Mouse (Mus musculus) forebrain, postnatal 0 days (tissue): ENCODE data around the gene Nupr1l. TPM values are rescaled to one million over a fixed set of nuclear protein-coding genes. Genes with fewer than 3 reads are reported as not detected.
"Not testable (repeated sequence)": the region's sequence is repeated elsewhere in the genome, so short reads cannot be mapped to it uniquely, and the experiment has no call there.

Experiments
- ATAC-seq: fragments of 200-750 bp; cut with Nextera tagmentation; 2 replicates; pipeline ENCODE4 v1.8.0; 2017; ENCODE audit warnings: mild to moderate bottlenecking, moderate library complexity
- DNase-seq: peaks from one replicate; pipeline ENCODE4 v3.0.0-alpha.2; 2015
- H3K27ac ChIP-seq: fragments of 300-500 bp; sonication (generic); 2 replicates; pipeline ENCODE4 v1.5.1; 2014; ENCODE audit warnings: low read depth, mild to moderate bottlenecking, antibody characterized with exemption, low read length, moderate library complexity, mixed read lengths
- H3K27me3 ChIP-seq: fragments of 300-500 bp; sonication (generic); 2 replicates; pipeline ENCODE4 v1.6.1; 2014; ENCODE audit warnings: mild to moderate bottlenecking, low read length, mixed read lengths; ENCODE audit not compliant: insufficient read depth
- H3K36me3 ChIP-seq: fragments of 300-500 bp; sonication (generic); 2 replicates; pipeline ENCODE4 v1.6.1; 2014; ENCODE audit warnings: mild to moderate bottlenecking, moderate library complexity; ENCODE audit not compliant: insufficient read depth
- H3K4me1 ChIP-seq: fragments of 300-500 bp; sonication (generic); 2 replicates; pipeline ENCODE4 v1.6.1; 2014; ENCODE audit warnings: antibody characterized with exemption; ENCODE audit not compliant: insufficient read depth
- H3K4me2 ChIP-seq: fragments of 300-500 bp; sonication (generic); 2 replicates; pipeline ENCODE4 v1.6.1; 2014; ENCODE audit warnings: low read depth, mild to moderate bottlenecking, moderate library complexity
- H3K4me3 ChIP-seq: fragments of 300-500 bp; sonication (generic); 2 replicates; pipeline ENCODE4 v1.5.1; 2014; ENCODE audit warnings: low read depth, low read length, mixed read lengths
- H3K9ac ChIP-seq: fragments of 300-500 bp; sonication (generic); 2 replicates; pipeline ENCODE4 v1.6.1; 2014; ENCODE audit warnings: mild to moderate bottlenecking
- H3K9me3 ChIP-seq: fragments of 300-500 bp; sonication (generic); 2 replicates; pipeline ENCODE4 v1.6.1; 2016; ENCODE audit warnings: low read length
- CTCF ChIP-seq: sonication (generic); IDR thresholded peaks from 2 replicates; pipeline ENCODE4 v1.5.1; 2016; ENCODE audit warnings: antibody characterized with exemption, control low read depth, low read depth
- WGBS: fragments of 180-500 bp; shearing (Covaris S2); extraction: QIAGEN DNeasy Blood & Tissue Kit; methylation state at CpG from one replicate; pipeline ENCODE4 v1.1.7; 2014; 5-methylcytosine and 5-hydroxymethylcytosine counted together
- polyA plus RNA-seq: library from polyadenylated mRNA; unstranded; fragments of >200 nt; fragmentation: Nextera tagmentation; extraction: Ambion mirVana; gene quantifications from 2 replicates; pipeline ENCODE4 v1.2.1, GENCODE M21; 2015
- total RNA-seq: library from RNA; depleted of rRNA; stranded (reverse); fragments of >200 nt; gene quantifications from 2 replicates; pipeline ENCODE4 v1.2.3, GENCODE M21; 2014

The Nupr1l gene
- total and polyA plus RNA-seq, 2 experiments from 2014 or later, result 1.4 to 5.6 TPM

GRCm38 (mm10) chr5:129936941-129937340 lies 28.6 kb downstream of the Nupr1l start:
- no peak overlapping the region for H3K27ac ChIP-seq
- H3K36me3 ChIP-seq, result no peaks in the 10 kb centered on the region
- no peak for DNase-seq
- ATAC-seq, result no peak
- no peak for TF ChIP-seq CTCF
- H3K27me3 ChIP-seq, result no peaks in the 10 kb centered on the region
- H3K9ac ChIP-seq, result no peak overlapping the region
- no peak overlapping the region for H3K4me2 ChIP-seq
- WGBS, result 12% methylated on average over 4 of the region's 4 CpGs
- H3K4me1 ChIP-seq, result no peaks in the 10 kb centered on the region
- H3K4me3 ChIP-seq, result no peak overlapping the region
- H3K9me3 ChIP-seq, result no peaks in the 10 kb centered on the region

DNA sequence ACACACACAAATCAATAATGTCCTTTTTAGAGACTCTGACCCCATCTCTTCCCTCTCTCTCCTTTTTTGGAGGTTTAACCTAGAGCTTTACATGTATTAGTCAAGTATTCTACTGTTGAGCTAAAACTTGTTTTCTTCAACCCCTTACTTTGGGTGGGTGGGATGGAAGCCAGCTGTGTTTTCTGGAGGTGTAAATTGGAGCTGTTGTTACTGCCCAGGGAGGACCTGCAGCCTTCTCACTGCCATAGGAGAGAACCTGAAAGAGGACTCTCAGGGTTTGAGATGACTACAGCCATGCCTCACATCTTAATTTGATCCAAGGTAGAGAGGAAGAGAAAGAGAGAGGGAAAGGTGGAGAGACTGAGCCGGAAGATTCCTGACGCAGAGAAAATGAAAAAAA lies 31.9 kb downstream of the Nupr1l start:
- no peak overlapping the region for H3K4me3 ChIP-seq
- 58% methylated on average over 2 of the region's 2 CpGs for WGBS
- DNase-seq (no peak), ATAC-seq (no peak)
- no peaks in the 10 kb centered on the region for H3K9me3 ChIP-seq
- H3K27me3 ChIP-seq, result no peaks in the 10 kb centered on the region
- H3K4me1 ChIP-seq, result 0 out of 2 replicates have a peak, but pooled peaks cover 3% of the 10 kb centered on the region
- no peak overlapping the region for H3K27ac ChIP-seq
- no peak overlapping the region for H3K9ac ChIP-seq
- no peaks in the 10 kb centered on the region for H3K36me3 ChIP-seq
- TF ChIP-seq CTCF, result no peak
- H3K4me2 ChIP-seq, result no peak overlapping the region

GRCm38 (mm10) chr5:129940736-129941494 lies 32.6 kb downstream of the Nupr1l start:
- peak overlapping the region; percentile 59 for H3K27ac ChIP-seq
- H3K9me3 ChIP-seq, result no peaks in the 10 kb centered on the region
- H3K27me3 ChIP-seq, result no peaks in the 10 kb centered on the region
- 8% methylated on average over 9 of the region's 9 CpGs for WGBS
- H3K4me1 ChIP-seq, result 0 out of 2 replicates have a peak, but pooled peaks cover 3% of the 10 kb centered on the region
- H3K4me3 ChIP-seq, result peak overlapping the region; percentile 74
- peak; percentile 58 for ATAC-seq
- TF ChIP-seq CTCF, result no peak
- H3K36me3 ChIP-seq, result no peaks in the 10 kb centered on the region
- H3K9ac ChIP-seq, result peak overlapping the region; percentile 73
- DNase-seq, result no peak
- H3K4me2 ChIP-seq, result peak overlapping the region; percentile 48

GRCm38 (mm10) chr5:129941495-129942045 lies 33.2 kb downstream of the Nupr1l start, which contains the start of gene Vkorc1l1:
Vkorc1l1 (plus strand) TSS chr5:129941970.
- H3K9me3 ChIP-seq, result no peaks in the 10 kb centered on the region
- no peaks in the 10 kb centered on the region for H3K27me3 ChIP-seq
- DNase-seq, result peak; percentile 99
- peak; percentile 93 for ATAC-seq
- peak within 1 kb of the TSS; percentile 73 for H3K9ac ChIP-seq
- H3K27ac ChIP-seq, result peak within 1 kb of the TSS; percentile 59
- no peak for TF ChIP-seq CTCF
- H3K4me2 ChIP-seq, result peak within 1 kb of the TSS; percentile 81
- WGBS, result 2% methylated on average over 59 of the region's 59 CpGs
- peak within 1 kb of the TSS; percentile 74 for H3K4me3 ChIP-seq
- H3K4me1 ChIP-seq, result 0 out of 2 replicates have a peak, but pooled peaks cover 3% of the 10 kb centered on the region
- no peaks in the 10 kb centered on the region for H3K36me3 ChIP-seq

GRCm38 (mm10) chr5:129942073-129942939 lies 34.0 kb downstream of the Nupr1l start:
- ATAC-seq, result peak; percentile 37
- DNase-seq, result peak; percentile 21
- WGBS, result 1% methylated on average over 46 of the region's 82 CpGs
- H3K27me3 ChIP-seq, H3K4me1 ChIP-seq, H3K9me3 ChIP-seq, H3K36me3 ChIP-seq: not testable (repeated sequence)
- Histone ChIP-seq H3K4me2 (peak overlapping the region; percentile 81), H3K4me3 (peak overlapping the region; percentile 74), H3K9ac (peak overlapping the region; percentile 73), H3K27ac (peak overlapping the region; percentile 59; the same call in 1 of the 2 replicates)

- Histone ChIP-seq H3K4me2 (no peak overlapping the region), H3K27me3 (no peaks in the 10 kb centered on the region), H3K9me3 (no peaks in the 10 kb centered on the region), H3K27ac (no peak overlapping the region), H3K4me1 (0 out of 2 replicates have a peak, but pooled peaks cover 3% of the 10 kb centered on the region), H3K9ac (no peak overlapping the region), H3K36me3 (no peaks in the 10 kb centered on the region), H3K4me3 (no peak overlapping the region)
- ATAC-seq (no peak), DNase-seq (no peak)
- no peak for TF ChIP-seq CTCF
- WGBS, result 86% methylated on average over 1 of the region's 1 CpGs
These were observed 35.1 kb downstream of the Nupr1l start for GRCm38 (mm10) chr5:129943402-129943801.
